Mouse (Mus musculus) olfactory bulb, adult 2 months (tissue): ENCODE measurements around the gene Chd2. TPM values are rescaled to one million over a fixed set of nuclear protein-coding genes. Genes with fewer than 3 reads are reported as not detected.
"Not testable (repeated sequence)": the region's sequence is repeated elsewhere in the genome, so short reads cannot be mapped to it uniquely, and the experiment has no call there.

ENCODE experiments used
- H3K27ac ChIP-seq: fragments of 200-500 bp; 2 replicates; pipeline ENCODE4 v1.5.1; 2012; ENCODE audit warnings: low read depth, low read length; ENCODE audit not compliant: insufficient read depth
- H3K4me1 ChIP-seq: fragments of 200-500 bp; 2 replicates; pipeline ENCODE4 v1.6.1; 2012; ENCODE audit warnings: low read length; ENCODE audit not compliant: control insufficient read depth, insufficient read depth
- H3K4me3 ChIP-seq: fragments of 200-500 bp; 2 replicates; pipeline ENCODE4 v1.5.1; 2012; ENCODE audit warnings: mild to moderate bottlenecking, low read depth, low read length, moderate library complexity; ENCODE audit not compliant: insufficient read depth
- CTCF ChIP-seq: fragments of 200-500 bp; IDR thresholded peaks from 2 replicates; pipeline ENCODE4 v1.5.1; 2012; ENCODE audit warnings: low read depth, mild to moderate bottlenecking, low read length, moderate library complexity; ENCODE audit not compliant: insufficient read depth
- POLR2A ChIP-seq: fragments of 200-500 bp; IDR thresholded peaks from 2 replicates; pipeline ENCODE4 v1.6.1; 2012; ENCODE audit warnings: mild to moderate bottlenecking, low read depth, low read length, moderate library complexity; ENCODE audit not compliant: insufficient read depth
- WGBS: fragments of 180-500 bp; shearing (Covaris S2); methylation state at CpG from one replicate; pipeline ENCODE4 v1.1.7; 2018; 5-methylcytosine and 5-hydroxymethylcytosine counted together
- polyA plus RNA-seq: library from polyadenylated mRNA; stranded (reverse); fragments of >200 nt; gene quantifications from 2 replicates; pipeline ENCODE4 v1.2.4, GENCODE M21; 2012; ENCODE audit warnings: low replicate concordance; ENCODE audit not compliant: missing spikeins, insufficient read depth, insufficient read length

Chd2 gene
- polyA plus RNA-seq, 1 experiment = 544 TPM

DNA sequence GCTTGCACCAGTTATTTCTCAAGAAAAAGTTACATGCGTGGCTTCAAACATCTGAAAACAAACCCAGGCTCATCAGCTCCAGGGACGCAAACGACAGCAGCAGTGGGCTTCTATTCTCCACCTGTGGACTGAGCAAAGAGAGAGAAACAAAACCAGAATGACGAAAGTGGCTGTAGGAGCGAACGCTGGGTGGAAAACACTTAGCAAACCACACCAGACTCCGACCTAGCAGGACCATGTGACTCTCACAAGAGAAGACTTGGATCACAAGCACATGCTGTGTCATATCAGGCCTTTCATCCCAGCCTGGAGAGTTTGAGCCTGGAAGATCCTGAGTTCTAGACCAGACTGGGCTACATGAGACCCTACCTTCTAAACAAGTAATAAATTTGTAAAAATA lies 41.8 kb upstream of the Chd2 start:
- Histone ChIP-seq H3K4me3 (no peak overlapping the region), H3K27ac (no peak overlapping the region), H3K4me1 (peaks cover 30% of the 10 kb centered on the region)
- TF ChIP-seq CTCF (no peak), POLR2A (no peak)
- WGBS = 91% methylated on average over 7 of the region's 7 CpGs

DNA sequence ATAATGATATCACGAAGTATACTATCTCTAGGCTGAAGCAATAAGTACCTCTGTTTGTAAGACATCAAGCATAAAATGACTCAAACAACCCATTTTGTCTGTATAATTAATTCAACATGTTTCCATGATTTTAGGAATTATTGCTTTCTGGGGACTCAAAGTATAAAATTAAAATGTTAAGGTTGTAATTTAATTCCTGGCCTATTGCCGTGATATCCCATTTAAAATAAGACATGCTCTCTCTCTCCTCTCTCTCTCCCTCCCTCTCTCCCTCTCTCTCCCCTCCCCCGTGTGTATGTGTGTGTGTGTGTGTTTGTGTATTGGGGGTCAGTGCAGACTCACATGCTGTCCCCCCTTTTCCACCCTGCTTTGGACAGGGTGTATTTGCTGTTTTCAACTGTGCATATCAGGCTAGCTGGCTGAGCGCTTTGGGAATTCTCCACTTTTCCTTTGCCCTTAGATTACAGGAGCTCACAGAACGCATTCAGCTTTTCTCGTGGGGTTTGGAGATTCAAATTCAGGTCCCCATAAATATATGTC lies 40.3 kb upstream of the Chd2 start:
- Histone ChIP-seq H3K27ac (no peak overlapping the region), H3K4me3 (no peak overlapping the region), H3K4me1 (peaks cover 21% of the 10 kb centered on the region)
- TF ChIP-seq CTCF (no peak), POLR2A (no peak)
- 45% methylated on average over 6 of the region's 6 CpGs for WGBS

DNA sequence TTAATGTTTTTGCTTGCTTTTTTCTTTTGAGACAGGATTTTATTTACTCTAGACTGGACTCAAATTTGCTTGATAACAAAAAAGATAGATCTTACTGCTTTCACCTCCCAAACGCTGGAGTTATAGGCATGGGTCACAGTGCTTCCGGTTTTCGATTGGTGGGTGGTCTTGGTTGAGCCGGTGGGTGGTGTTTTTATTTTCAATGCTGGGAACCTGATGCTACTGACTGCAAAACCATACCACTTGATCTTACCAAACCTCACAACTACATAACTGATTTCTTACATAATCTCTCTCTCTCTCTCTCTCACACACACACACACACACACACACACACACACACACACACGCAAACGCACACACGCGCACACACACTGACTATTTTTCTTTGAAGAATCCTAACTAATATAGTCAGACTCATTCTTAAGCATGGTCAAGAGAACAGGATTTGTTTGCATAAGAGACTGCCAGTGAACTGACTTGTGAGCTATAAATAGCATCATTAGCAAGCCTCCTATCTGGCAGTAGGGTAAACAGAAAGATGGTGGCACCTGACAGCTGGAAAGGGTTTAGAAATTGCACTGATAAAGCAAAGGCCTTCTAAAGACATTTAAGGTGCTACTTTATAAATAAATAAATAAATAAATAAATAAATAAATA lies 37.6 kb upstream of the Chd2 start:
- H3K4me3 ChIP-seq = no peak overlapping the region
- no peak for TF ChIP-seq POLR2A
- TF ChIP-seq CTCF = no peak
- H3K4me1 ChIP-seq = peaks cover 5% of the 10 kb centered on the region; the same call in 1 of the 2 replicates
- no peak overlapping the region for H3K27ac ChIP-seq
- 55% methylated on average over 8 of the region's 8 CpGs for WGBS

- Histone ChIP-seq H3K4me3 (no peak overlapping the region), H3K27ac (no peak overlapping the region), H3K4me1 (0 out of 2 replicates have a peak, but pooled peaks cover 3% of the 10 kb centered on the region)
- WGBS = 73% methylated on average over 6 of the region's 6 CpGs
- TF ChIP-seq CTCF = no peak
- no peak for TF ChIP-seq POLR2A
These were observed 36.3 kb upstream of the Chd2 start for GRCm38 (mm10) chr7:73577888-73578421.

DNA sequence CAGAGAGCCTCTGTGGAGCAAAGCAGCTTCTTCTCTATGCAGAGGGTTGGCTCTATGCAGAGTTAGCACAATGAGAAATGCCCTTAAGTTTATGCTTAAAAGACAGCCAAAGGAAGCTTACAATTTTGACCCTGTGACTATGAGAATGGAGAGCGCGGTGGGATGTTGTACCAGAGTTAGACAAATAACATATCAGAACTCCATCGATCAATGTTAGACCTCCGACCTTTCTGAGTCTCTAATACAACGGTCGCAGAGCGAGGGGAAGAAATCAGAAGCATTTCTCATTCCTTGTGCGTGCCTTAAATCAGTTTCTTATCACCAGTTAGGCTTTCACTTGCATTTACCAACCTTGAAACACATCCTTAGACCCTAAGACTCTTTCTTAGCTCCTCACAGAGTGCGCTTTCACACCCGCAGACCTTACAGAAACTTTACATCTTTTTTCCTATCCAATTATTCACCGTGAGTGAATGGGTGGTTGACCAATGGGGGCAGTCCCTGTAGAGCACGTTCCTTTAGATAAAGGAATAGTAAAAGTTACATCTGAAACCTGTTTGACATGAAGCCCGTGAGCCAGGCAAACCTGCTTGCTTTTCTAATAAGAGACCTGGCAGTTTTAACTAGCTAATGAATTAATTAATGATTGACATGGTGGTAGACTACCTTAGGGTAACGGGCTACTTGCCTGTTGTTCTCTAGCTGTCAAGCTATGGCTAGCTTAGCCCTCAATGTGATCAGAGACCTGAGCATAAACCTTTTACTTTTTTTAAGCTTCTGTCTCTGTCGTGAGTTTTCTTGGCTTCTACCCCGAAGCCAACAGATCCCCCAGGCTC lies 34.7 kb upstream of the Chd2 start:
- TF ChIP-seq CTCF (no peak), POLR2A (no peak)
- no peak overlapping the region for H3K27ac ChIP-seq
- 0 out of 2 replicates have a peak, but pooled peaks cover 3% of the 10 kb centered on the region for H3K4me1 ChIP-seq
- H3K4me3 ChIP-seq = no peak overlapping the region
- 84% methylated on average over 16 of the region's 16 CpGs for WGBS

- Histone ChIP-seq H3K27ac (no peak overlapping the region), H3K4me3 (no peak overlapping the region), H3K4me1 (0 out of 2 replicates have a peak, but pooled peaks cover 3% of the 10 kb centered on the region)
- 78% methylated on average over 8 of the region's 8 CpGs for WGBS
- no peak for TF ChIP-seq CTCF
- TF ChIP-seq POLR2A = no peak
These were observed 33.6 kb upstream of the Chd2 start for GRCm38 (mm10) chr7:73575257-73575656.

GRCm38 (mm10) chr7:73574673-73575072 lies 33.0 kb upstream of the Chd2 start:
- WGBS = 88% methylated on average over 3 of the region's 3 CpGs
- H3K4me3 ChIP-seq, H3K4me1 ChIP-seq, H3K27ac ChIP-seq: not testable (repeated sequence)

- 85% methylated on average over 3 of the region's 3 CpGs for WGBS
- Histone ChIP-seq H3K27ac (no peak overlapping the region), H3K4me3 (no peak overlapping the region), H3K4me1 (no peaks in the 10 kb centered on the region)
- TF ChIP-seq POLR2A (no peak), CTCF (no peak)
These were observed 30.9 kb upstream of the Chd2 start for GRCm38 (mm10) chr7:73572571-73572970.

DNA sequence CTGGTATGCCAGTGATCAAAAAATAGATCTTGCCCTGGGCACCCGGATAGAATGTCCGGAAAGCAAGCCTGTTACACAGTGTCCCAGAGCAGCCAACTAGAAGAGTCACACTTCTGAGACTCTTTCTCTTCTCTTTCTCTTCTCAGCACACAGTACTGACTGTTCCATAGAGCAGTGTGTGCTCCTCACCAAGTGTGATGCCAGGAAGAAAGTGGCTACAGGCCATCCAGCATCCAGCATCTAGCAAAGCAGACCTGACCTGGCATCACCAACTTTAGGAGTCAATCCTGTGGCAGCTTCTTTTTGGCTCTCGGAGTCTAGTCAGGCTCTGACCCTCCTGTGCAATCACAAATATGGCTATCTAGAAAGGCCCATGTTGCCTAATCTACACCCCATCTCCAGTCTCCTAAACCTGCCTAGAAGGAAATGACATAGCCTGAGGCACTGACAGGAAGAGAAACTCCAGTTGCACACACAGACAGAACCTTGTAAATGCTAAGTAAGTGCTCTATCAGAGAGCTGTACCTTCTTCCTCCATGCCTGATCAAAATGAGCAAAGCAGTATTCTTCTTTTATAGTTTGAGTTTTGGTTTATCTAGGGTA lies 27.3 kb upstream of the Chd2 start:
- H3K4me1 ChIP-seq = no peaks in the 10 kb centered on the region
- WGBS = 87% methylated on average over 3 of the region's 3 CpGs
- TF ChIP-seq POLR2A = no peak
- no peak overlapping the region for H3K4me3 ChIP-seq
- H3K27ac ChIP-seq = no peak overlapping the region
